Mouse (Mus musculus): ENCODE measurements around the gene Gm9970.

The Gm9970 gene

DNA sequence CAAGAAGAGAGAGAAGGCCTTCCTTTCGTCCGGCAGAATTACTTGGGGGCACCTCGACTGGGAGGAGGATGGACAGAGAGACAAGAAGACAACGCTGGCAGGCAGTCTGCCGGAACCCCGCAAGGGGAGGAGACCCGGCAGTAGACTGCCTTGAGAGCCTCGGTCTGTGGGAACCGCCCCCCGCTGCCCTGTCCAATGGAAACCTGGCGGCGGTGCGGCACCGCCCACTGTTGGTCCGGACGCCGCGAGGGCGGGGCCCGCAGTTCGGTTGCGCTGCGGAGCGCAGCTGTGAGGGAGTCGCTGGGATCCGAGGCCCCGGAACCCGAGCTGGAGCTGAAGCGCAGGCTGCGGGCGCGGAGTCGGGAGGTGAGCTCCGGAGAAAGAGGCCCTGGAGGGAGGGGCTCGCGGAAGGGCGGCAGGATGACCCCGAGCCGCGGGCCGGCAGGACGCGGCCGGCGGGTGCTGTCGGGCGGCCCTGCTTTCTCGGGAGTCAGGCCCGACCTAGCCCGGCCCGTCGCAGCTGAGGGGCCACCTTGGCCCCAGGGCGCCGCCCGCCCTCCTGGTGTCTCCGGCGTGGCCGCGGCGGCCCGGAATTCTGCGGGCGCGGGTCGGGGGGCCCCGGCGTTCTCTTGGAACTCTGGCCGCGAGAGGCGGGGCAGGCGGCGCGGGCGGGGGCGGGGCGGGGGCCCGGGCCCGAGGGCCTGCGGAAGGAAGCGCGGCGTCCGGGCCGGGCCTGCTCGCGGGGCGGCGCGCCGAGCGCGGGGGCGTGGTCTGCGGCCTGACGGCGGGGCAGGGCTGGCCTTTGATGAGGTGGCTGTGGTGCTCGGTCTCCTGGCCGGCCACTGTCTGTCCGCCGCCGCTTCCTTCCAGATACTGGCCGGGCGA, at the start of gene Gm9970, which contains the start of gene Nrbp1:
Gene Gm9970, minus strand, starts transcription at position 596 of the 885 bp plus-strand sequence.
Gene Nrbp1, plus strand, starts transcription at position 228 of the 885 bp plus-strand sequence.
- peak; percentile 89 to 94 for DNase-seq (ENCODE audit: low spot score in 2 of 2)

- DNase-seq (ENCODE audit: low spot score in 2 of 2), result no peak
These were observed 48.7 kb upstream of the Gm9970 start for GRCm38 (mm10) chr5:31289626-31290230.

GRCm38 (mm10) chr5:31288655-31289054, 47.6 kb upstream of the Gm9970 start:
- no peak for DNase-seq (ENCODE audit: low spot score in 2 of 2)

GRCm38 (mm10) chr5:31288225-31288624, 47.2 kb upstream of the Gm9970 start:
- no peak for DNase-seq (ENCODE audit: low spot score in 2 of 2)

GRCm38 (mm10) chr5:31279245-31279988, 38.4 kb upstream of the Gm9970 start:
- DNase-seq (ENCODE audit: low spot score in 2 of 2), result no peak

DNA sequence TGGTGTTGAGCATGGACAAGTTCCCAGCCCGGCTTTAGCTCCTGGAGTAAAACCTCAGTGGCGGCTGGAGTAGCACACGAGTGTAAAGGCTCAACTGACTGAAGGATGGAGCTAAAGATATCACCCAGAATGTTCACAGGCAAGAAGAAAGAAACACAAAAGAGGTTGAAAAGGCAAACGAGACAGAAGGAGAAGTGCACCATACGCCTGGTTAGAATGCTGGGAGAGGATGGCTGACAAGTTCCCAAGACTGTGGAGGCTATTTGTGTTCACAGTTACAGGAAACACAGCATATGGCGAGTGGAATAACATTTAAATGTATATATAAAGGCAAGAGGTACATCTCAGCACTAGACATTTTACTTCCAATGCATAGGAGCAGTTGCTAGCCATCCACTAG, 32.0 kb upstream of the Gm9970 start:
- DNase-seq (ENCODE audit: low spot score in 2 of 2), result no peak

- no peak for DNase-seq (ENCODE audit: low spot score in 2 of 2)
These were observed 26.7 kb upstream of the Gm9970 start for GRCm38 (mm10) chr5:31267686-31268085.

DNA sequence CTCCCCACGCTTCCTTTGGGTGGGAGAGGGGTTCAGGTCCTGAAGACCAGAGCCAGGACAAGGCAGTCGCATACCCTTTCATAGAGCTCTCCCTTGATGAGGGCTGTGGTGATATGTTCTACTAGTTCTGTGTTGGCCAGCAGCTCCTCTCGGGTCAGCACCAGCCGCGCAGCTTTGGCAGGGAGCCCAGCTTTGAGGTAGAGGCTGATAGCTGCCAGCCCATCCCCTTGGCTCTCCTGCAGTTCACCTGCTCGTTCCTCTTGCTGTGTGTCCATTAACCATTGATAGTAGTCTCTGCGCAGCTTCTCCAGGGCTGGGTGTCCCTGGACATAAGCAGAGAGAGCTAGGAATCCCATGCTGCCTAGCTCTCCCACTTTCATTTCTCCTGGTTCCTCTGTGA, 25.1 kb upstream of the Gm9970 start:
- no peak for DNase-seq (ENCODE audit: low spot score in 2 of 2)

DNA sequence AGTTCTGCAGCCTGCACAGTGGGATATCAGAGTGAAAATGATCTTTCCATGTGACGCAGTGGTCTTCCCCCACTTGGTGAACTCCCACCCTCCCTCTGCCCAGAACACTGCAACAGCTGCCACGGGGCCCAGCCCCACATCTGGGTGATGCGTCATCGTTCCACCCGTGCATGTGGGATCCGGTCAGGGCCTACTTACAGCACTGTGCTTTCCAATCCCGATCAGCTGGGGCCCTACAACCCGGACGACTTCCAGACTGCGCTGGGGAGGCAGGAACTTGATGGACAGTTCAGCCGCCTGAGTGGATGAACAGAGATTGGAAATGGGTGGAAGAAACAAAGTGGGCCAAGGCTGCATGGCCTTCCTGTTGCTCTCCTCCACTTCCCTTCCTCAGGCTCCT, 16.6 kb upstream of the Gm9970 start:
- DNase-seq (ENCODE audit: low spot score in 2 of 2), result no peak

- no peak for DNase-seq (ENCODE audit: low spot score in 2 of 2)
These were observed 14.9 kb upstream of the Gm9970 start for GRCm38 (mm10) chr5:31255971-31256370.

DNA sequence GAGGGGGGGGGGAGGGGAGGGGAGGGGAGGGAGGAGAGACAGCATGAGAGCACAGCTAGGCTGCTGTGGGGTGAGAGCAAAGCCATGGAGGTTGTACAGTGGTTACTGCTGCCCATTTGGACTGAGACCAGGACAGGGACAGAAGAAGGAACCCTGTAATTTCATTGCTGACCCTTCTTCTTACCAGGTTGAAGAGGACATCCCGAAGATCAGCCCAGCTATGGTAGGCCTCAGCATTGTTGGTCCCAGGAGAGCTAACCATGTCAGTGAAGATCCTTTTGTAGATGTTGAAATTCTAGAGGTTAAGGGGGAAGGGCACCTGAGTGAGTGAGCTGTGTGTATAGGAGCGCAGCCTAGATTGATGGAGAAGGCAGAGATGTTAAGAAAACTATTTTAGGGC, 14.3 kb upstream of the Gm9970 start:
- DNase-seq (ENCODE audit: low spot score in 2 of 2), result no peak

- no peak for DNase-seq (ENCODE audit: low spot score in 2 of 2)
These were observed 13.9 kb upstream of the Gm9970 start for GRCm38 (mm10) chr5:31254901-31255300.

GRCm38 (mm10) chr5:31254452-31254851, 13.4 kb upstream of the Gm9970 start:
- DNase-seq (ENCODE audit: low spot score in 2 of 2), result no peak

DNA sequence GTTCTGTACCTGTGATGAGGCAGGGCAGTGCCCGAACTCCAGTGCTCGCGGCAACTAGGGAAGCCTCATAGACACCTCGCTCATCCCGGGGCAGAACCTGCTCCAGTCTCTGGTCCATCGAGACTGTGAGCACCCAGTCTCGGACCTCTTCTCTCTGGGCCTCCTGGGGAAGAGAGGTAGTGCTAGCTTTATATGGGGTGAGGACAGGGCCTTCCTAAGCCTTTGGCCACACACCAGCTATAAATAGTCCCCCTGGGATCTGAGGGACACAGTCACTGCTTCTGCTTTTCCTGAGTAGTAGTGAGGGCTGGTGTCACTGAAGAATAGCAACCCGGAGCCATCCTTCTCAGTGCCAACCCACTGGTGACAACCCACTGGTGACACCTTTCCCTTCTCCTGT, 12.8 kb upstream of the Gm9970 start:
- DNase-seq (ENCODE audit: low spot score in 2 of 2), result no peak

GRCm38 (mm10) chr5:31252795-31253545, 11.9 kb upstream of the Gm9970 start:
- DNase-seq (ENCODE audit: low spot score in 2 of 2), result no peak

- no peak for DNase-seq (ENCODE audit: low spot score in 2 of 2)
These were observed 11.1 kb upstream of the Gm9970 start for GRCm38 (mm10) chr5:31252151-31252550.

- no peak for DNase-seq (ENCODE audit: low spot score in 2 of 2)
These were observed 10.6 kb upstream of the Gm9970 start, which contains the start of gene Krtcap3 for GRCm38 (mm10) chr5:31251541-31252101. TSS of gene Krtcap3 (plus strand) at chr5:31251691.

DNA sequence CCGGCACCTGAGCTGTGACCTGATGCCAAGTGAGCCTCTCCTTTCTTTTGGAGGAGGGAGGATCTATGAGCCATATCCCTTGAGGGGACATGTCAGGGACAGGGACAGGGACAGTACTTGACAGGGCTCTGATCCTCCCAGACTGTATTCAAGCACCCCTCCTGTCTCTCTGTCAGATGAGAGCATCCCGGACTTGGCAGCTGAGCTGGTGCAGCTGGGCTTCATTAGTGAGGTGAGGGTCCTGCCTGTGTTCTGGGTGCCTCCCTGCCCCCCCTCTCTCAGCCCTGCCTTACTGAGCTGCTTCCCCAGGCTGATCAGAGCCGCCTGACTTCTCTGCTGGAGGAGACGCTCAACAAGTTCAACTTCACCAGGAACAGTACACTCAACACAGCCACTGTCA, 9.7 kb upstream of the Gm9970 start:
- no peak for DNase-seq (ENCODE audit: low spot score in 2 of 2)

- no peak for DNase-seq (ENCODE audit: low spot score in 2 of 2)
These were observed 1.2 kb upstream of the Gm9970 start for GRCm38 (mm10) chr5:31242191-31242590.

- no peak for DNase-seq (ENCODE audit: low spot score in 2 of 2)
These were observed 546 bp upstream of the Gm9970 start for GRCm38 (mm10) chr5:31241522-31242034.

- DNase-seq (ENCODE audit: low spot score in 2 of 2), result no peak
These were observed 14.4 kb downstream of the Gm9970 start for GRCm38 (mm10) chr5:31226641-31227040.

Data from frontal cortex, postnatal 14 days (tissue).